Mouse (Mus musculus) G1E (cell line): ENCODE measurements around the gene Irgm1.

Experiments
- CTCF ChIP-seq: IDR thresholded peaks from 2 replicates; pipeline ENCODE4 v1.5.1; 2012; ENCODE audit warnings: low read depth, low read length, inconsistent platforms, mixed read lengths
- POLR2AphosphoS5 ChIP-seq: IDR thresholded peaks from 2 replicates; pipeline ENCODE4 v1.6.1; 2012; ENCODE audit warnings: low read depth, low read length, inconsistent platforms; ENCODE audit not compliant: insufficient replicate concordance

DNA sequence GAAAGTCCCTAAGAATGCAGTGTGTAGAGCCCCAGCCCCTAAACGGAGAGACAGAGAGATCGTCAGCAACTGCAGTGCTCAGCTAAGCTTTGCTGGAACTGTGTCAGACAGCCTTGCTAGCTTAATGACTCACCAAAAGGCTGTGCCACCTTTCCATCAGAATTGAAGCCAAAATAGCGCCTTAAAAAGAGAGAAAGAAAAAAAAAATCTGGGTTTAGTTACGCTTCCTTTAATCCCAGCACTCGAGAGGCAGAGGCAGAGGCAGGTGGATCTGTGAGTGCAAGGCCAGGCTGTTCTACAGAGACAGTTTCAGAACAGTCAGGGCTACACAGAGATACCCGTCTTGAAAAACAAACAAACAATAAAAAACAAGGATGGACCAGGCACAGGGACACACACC lies 27.2 kb downstream of the Irgm1 start:
- TF ChIP-seq CTCF (no peak), POLR2AphosphoS5 (no peak)
